Mouse (Mus musculus): Measurements from ENCODE around the gene P3h3. TPM values are rescaled to one million over a fixed set of nuclear protein-coding genes. Genes with fewer than 3 reads are reported as not detected.

The P3h3 gene
- polyA plus RNA-seq, 1 experiment: 26.8 TPM

DNA sequence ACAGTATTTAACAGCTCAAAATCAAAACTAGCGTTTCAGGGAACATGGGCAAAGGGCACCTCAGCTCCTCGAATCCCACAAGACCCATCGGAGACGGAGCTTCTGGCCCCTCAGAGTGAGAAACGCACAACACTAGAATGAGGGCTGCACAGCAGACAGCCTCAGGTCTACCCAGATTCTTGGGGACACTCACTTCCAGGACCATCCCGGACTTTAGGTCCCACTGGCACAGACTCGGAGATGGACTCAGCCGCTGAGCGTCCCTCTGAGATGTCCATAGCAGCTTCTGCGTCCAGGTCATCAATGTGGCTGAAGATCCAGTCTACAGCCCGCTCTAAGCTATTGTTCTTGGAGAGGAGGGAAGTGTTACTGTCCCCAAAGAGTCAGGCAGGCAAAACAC is 40.4 kb downstream of the P3h3 start:
- DNase-seq: no peak
- no peak for TF ChIP-seq CTCF (IDR thresholded peaks at IDR 0.05; ENCODE audit: borderline replicate concordance, control insufficient read depth, extremely low read depth, insufficient read depth, low read length, poor library complexity)
- no peak for TF ChIP-seq POLR2A (IDR thresholded peaks at IDR 0.05; ENCODE audit: control insufficient read depth, extremely low read depth, insufficient read depth, low read length, poor library complexity)
- peaks cover 15% of the 10 kb centered on the region for H3K4me1 ChIP-seq (replicated peaks; ENCODE audit: control insufficient read depth, insufficient read depth, low read length)
- H3K4me3 ChIP-seq (ENCODE audit: control insufficient read depth, insufficient read depth, low read length): no peak overlapping the region
- H3K27me3 ChIP-seq (ENCODE audit: control insufficient read depth, insufficient read depth, low read length): no peaks in the 10 kb centered on the region
- H3K36me3 ChIP-seq (ENCODE audit: control insufficient read depth, insufficient read depth, low read length): peaks cover 36% of the 10 kb centered on the region
- 96% methylated on average over 11 of the region's 11 CpGs for WGBS
- no peak overlapping the region for H3K27ac ChIP-seq (ENCODE audit: control insufficient read depth, insufficient read depth, low read length)

DNA sequence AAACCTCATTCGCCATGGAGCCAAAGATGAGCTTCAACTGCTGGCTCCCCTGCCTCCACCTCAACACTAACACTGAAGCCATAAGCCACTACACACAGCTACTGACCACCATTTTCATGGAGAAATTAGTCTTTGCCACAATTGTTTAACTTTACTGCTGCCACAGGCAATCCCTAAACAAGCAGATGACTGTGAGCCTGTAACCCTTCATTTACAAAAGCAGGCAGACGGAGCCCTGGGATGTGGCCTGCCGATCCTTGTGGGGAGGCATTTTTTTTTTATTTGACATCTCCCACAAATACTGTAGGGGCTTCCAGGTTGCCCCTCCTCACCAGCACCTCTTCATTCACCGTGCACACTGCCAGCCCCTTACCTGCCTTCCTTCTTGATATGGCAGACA is 40.9 kb downstream of the P3h3 start:
- no peak overlapping the region for H3K27ac ChIP-seq (ENCODE audit: control insufficient read depth, insufficient read depth, low read length)
- WGBS: 95% methylated on average over 4 of the region's 4 CpGs
- no peak overlapping the region for H3K4me3 ChIP-seq (ENCODE audit: control insufficient read depth, insufficient read depth, low read length)
- peaks cover 31% of the 10 kb centered on the region for H3K36me3 ChIP-seq (ENCODE audit: control insufficient read depth, insufficient read depth, low read length)
- no peak for TF ChIP-seq POLR2A (IDR thresholded peaks at IDR 0.05; ENCODE audit: control insufficient read depth, extremely low read depth, insufficient read depth, low read length, poor library complexity)
- no peak for TF ChIP-seq CTCF (IDR thresholded peaks at IDR 0.05; ENCODE audit: borderline replicate concordance, control insufficient read depth, extremely low read depth, insufficient read depth, low read length, poor library complexity)
- DNase-seq: no peak
- H3K27me3 ChIP-seq (ENCODE audit: control insufficient read depth, insufficient read depth, low read length): no peaks in the 10 kb centered on the region
- H3K4me1 ChIP-seq (replicated peaks; ENCODE audit: control insufficient read depth, insufficient read depth, low read length): peaks cover 15% of the 10 kb centered on the region

DNA sequence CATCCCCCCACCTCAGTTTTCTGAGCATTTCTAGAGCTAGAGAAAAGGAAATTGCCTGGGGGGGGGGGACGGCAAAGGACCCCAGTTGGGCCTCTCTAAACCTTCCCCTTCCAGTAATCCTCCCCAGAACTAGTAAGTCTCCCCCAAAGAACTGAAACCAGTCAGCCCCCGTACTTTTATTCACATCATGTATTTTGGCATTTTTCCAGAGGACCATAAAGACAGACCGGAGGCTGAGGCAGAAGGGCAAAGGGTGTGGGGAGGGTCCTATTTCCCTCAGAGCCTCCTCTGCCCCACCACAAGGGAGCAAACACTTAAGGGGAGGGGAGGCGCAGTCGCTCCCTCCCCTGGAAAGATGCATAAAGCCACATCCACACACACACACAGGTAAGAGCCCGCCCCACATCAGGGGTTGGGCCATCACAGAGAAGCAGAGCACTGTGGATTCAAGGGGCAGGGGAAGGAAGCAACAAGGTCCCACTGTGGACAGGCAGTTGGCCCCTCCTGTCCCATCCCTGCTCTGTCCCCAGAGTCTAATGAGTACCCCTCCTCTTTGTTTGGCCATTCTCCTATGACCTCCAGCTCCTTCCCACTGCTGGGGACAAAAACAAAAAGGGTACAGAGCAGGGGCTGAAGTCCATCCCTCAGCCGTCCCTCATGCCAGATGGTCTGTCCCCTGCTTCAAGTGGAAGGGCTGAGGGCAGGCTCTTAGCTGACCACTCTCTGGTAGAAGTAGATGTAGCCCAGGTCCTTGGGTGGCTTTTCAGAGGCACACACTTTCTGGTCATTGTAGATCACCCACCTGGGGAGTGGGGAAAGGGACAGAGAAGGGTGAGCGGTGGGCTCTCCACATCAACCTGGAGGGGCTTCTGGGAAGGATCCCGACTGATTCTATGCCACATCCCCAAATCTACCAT is 42.4 kb downstream of the P3h3 start:
- Histone ChIP-seq H3K27me3 (ENCODE audit: control insufficient read depth, insufficient read depth, low read length) (no peaks in the 10 kb centered on the region), H3K36me3 (ENCODE audit: control insufficient read depth, insufficient read depth, low read length) (peaks cover 19% of the 10 kb centered on the region), H3K4me3 (ENCODE audit: control insufficient read depth, insufficient read depth, low read length) (no peak overlapping the region), H3K27ac (ENCODE audit: control insufficient read depth, insufficient read depth, low read length) (no peak overlapping the region), H3K4me1 (replicated peaks; ENCODE audit: control insufficient read depth, insufficient read depth, low read length) (peaks cover 15% of the 10 kb centered on the region)
- TF ChIP-seq POLR2A (IDR thresholded peaks at IDR 0.05; ENCODE audit: control insufficient read depth, extremely low read depth, insufficient read depth, low read length, poor library complexity) (no peak), CTCF (IDR thresholded peaks at IDR 0.05; ENCODE audit: borderline replicate concordance, control insufficient read depth, extremely low read depth, insufficient read depth, low read length, poor library complexity) (no peak)
- 93% methylated on average over 9 of the region's 9 CpGs for WGBS
- DNase-seq: no peak

DNA sequence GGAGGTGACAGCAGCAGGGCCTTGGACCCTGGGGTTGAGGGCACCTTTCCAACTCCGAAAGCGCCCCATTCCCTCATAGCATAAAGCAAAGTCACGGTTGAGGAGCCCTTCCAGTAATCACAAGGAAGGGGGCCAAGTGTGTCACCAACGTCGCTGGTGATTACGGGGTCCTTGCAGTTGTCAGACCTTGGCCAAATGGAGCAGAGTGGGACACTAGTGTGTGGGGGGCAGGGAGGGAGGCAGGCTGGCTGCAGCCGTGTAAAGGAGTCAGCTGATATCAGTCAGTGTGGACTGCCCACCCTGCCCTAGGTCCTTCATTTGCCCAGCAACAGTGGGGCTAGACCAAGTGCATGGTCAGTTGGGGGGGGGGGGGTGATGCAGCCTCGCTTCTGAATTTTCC is 43.1 kb downstream of the P3h3 start:
- H3K27ac ChIP-seq (ENCODE audit: control insufficient read depth, insufficient read depth, low read length): no peak overlapping the region
- H3K4me1 ChIP-seq (replicated peaks; ENCODE audit: control insufficient read depth, insufficient read depth, low read length): peaks cover 20% of the 10 kb centered on the region

DNA sequence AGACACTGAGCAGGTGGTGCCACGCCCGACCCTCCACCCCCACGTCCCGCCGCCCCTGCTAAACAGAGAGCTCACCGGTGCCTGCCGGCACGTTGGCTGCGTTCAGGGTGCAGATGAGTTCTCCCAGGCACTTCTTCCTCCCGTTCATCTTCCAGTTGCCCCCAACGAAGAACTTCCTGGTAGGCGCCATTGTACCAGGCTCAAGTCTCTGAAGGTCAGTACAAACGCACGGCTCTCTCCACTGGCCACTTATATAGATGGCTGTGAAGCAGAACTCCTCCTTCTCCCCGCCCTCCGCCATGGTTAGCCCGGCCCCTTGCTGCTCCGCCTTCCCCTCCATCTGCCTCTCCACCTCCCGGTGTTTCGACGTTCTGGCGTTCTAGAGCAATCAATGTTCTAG is 43.6 kb downstream of the P3h3 start, which contains the start of gene Tpi1:
Gene Tpi1, minus strand, starts transcription at position 364 of the 400 bp plus-strand sequence.
- no peak within 1 kb of the TSS for H3K27ac ChIP-seq (ENCODE audit: control insufficient read depth, insufficient read depth, low read length)
- under 1% methylated on average over 22 of the region's 22 CpGs for WGBS
- H3K4me3 ChIP-seq (ENCODE audit: control insufficient read depth, insufficient read depth, low read length): peak within 1 kb of the TSS; percentile 60
- no peaks in the 10 kb centered on the region for H3K27me3 ChIP-seq (ENCODE audit: control insufficient read depth, insufficient read depth, low read length)
- TF ChIP-seq CTCF (IDR thresholded peaks at IDR 0.05; ENCODE audit: borderline replicate concordance, control insufficient read depth, extremely low read depth, insufficient read depth, low read length, poor library complexity): no peak
- TF ChIP-seq POLR2A (IDR thresholded peaks at IDR 0.05; ENCODE audit: control insufficient read depth, extremely low read depth, insufficient read depth, low read length, poor library complexity): 0 out of 2 replicates have a peak, but pooled peaks have one; percentile 26
- peaks cover 24% of the 10 kb centered on the region for H3K4me1 ChIP-seq (replicated peaks; ENCODE audit: control insufficient read depth, insufficient read depth, low read length)
- H3K36me3 ChIP-seq (ENCODE audit: control insufficient read depth, insufficient read depth, low read length): peaks cover 9% of the 10 kb centered on the region; the same call in 1 of the 2 replicates
- DNase-seq: peak; percentile 80

More for the DNA sequence above, 43.1 kb downstream of the P3h3 start:
- no peaks in the 10 kb centered on the region for H3K27me3 ChIP-seq (ENCODE audit: control insufficient read depth, insufficient read depth, low read length)
- no peak for TF ChIP-seq CTCF (IDR thresholded peaks at IDR 0.05; ENCODE audit: borderline replicate concordance, control insufficient read depth, extremely low read depth, insufficient read depth, low read length, poor library complexity)
- no peak for TF ChIP-seq POLR2A (IDR thresholded peaks at IDR 0.05; ENCODE audit: control insufficient read depth, extremely low read depth, insufficient read depth, low read length, poor library complexity)
- DNase-seq: no peak
- peak overlapping the region; percentile 60; the same call in 1 of the 2 replicates for H3K4me3 ChIP-seq (ENCODE audit: control insufficient read depth, insufficient read depth, low read length)
- 73% methylated on average over 8 of the region's 8 CpGs for WGBS
- peaks cover 12% of the 10 kb centered on the region; the same call in 1 of the 2 replicates for H3K36me3 ChIP-seq (ENCODE audit: control insufficient read depth, insufficient read depth, low read length)

DNA sequence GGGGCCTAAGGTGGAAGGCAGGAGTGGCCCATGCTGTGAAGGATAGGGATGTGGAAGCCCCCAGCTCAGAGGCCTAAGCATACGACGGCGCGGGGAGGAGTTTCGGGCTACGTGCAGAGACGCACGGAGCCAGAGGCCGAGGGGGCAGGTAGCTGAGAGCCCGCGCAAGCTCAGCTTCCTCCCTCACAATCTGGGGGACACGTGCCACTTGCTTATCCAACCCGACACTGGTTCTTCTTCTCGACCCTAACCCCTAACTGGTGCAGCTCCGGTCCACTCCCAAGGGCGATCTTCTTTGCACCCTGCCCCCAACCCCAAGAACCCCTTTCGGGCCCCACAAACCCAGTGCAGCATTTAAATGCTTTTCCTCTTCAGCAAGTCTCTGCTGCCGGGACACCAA is 44.1 kb downstream of the P3h3 start:
- no peaks in the 10 kb centered on the region for H3K27me3 ChIP-seq (ENCODE audit: control insufficient read depth, insufficient read depth, low read length)
- DNase-seq: peak; percentile 65
- peaks cover 29% of the 10 kb centered on the region for H3K4me1 ChIP-seq (replicated peaks; ENCODE audit: control insufficient read depth, insufficient read depth, low read length)
- no peak for TF ChIP-seq CTCF (IDR thresholded peaks at IDR 0.05; ENCODE audit: borderline replicate concordance, control insufficient read depth, extremely low read depth, insufficient read depth, low read length, poor library complexity)
- no peak for TF ChIP-seq POLR2A (IDR thresholded peaks at IDR 0.05; ENCODE audit: control insufficient read depth, extremely low read depth, insufficient read depth, low read length, poor library complexity)
- H3K27ac ChIP-seq (ENCODE audit: control insufficient read depth, insufficient read depth, low read length): no peak overlapping the region
- H3K36me3 ChIP-seq (ENCODE audit: control insufficient read depth, insufficient read depth, low read length): peaks cover 9% of the 10 kb centered on the region; the same call in 1 of the 2 replicates
- peak overlapping the region; percentile 60 for H3K4me3 ChIP-seq (ENCODE audit: control insufficient read depth, insufficient read depth, low read length)
- WGBS: under 1% methylated on average over 18 of the region's 18 CpGs
